Mouse (Mus musculus): ENCODE measurements at regions not wholly inside any gene's neighbourhood (a gene's known extent, or its start where the extent isn't known, plus 50 kb on each side); places are given as distances from the start of the nearest gene placed in this dataset.

DNA sequence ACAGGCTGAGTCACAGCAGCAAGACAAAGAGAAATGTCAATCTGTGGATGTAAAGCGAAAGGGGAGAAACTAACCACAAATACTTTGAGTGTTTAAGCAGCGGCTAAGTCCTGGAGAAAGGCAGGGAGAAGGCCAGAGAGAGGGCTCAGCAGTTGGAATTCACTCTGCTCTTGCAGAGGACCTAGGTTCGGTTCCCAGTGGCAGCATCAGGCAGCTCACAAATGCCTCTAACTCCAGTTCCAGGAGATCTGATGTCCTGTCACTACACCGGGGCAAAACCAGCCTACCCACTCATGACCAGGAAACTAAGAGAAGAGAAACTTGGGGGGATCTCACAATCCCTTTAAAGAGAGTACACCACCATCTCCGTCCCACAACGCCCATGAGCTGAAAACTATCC lies 188.2 kb downstream of the 3100002H09Rik start:
- H3K9ac ChIP-seq (ENCODE audit: low read depth, low read length), result no peak overlapping the region
- no peak overlapping the region for H3K27ac ChIP-seq
- H3K4me3 ChIP-seq (replicated peaks; ENCODE audit: low read depth, low read length), result no peak overlapping the region
- TF ChIP-seq CTCF (IDR thresholded peaks at IDR 0.05; ENCODE audit: low read depth), result no peak
- no peak overlapping the region for H3K4me2 ChIP-seq (ENCODE audit: low read length)
- H3K36me3 ChIP-seq (ENCODE audit: insufficient read depth, low read length), result no peaks in the 10 kb centered on the region
- ATAC-seq (replicated peaks; ENCODE audit: low FRiP score, low read depth) (no peak), DNase-seq (ENCODE audit: low spot score) (no peak)
- H3K27me3 ChIP-seq (ENCODE audit: insufficient read depth, low read length), result no peaks in the 10 kb centered on the region
- 91% methylated on average over 6 of the region's 6 CpGs for WGBS
- no peaks in the 10 kb centered on the region for H3K4me1 ChIP-seq (replicated peaks; ENCODE audit: insufficient read depth, low read length)
- H3K9me3 ChIP-seq (replicated peaks; ENCODE audit: low read length), result no peaks in the 10 kb centered on the region

DNA sequence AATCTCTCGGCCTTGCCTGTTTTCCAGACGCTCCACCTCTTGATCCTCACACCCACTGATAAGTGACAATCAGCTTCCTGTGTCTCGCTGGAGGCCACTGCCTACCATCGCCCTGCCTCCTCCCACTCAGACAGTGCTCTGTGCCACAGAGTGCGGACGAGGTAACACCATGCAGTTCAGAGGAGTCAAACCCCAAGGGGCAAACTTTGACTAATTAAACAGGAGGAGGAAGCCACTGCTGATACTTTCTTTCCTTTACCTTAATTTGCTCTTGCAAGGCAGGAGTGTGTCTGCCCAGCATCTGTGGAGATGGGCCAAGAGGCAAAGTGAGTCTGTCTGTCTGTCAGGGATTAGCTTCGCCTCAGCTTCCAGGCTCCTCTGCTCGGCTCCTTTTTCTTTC lies 192.2 kb downstream of the 3100002H09Rik start:
- TF ChIP-seq CTCF (IDR thresholded peaks at IDR 0.05; ENCODE audit: low read depth), result no peak
- Histone ChIP-seq H3K4me2 (ENCODE audit: low read length) (no peak overlapping the region), H3K36me3 (ENCODE audit: insufficient read depth, low read length) (no peaks in the 10 kb centered on the region), H3K4me3 (replicated peaks; ENCODE audit: low read depth, low read length) (no peak overlapping the region), H3K9ac (ENCODE audit: low read depth, low read length) (no peak overlapping the region), H3K9me3 (replicated peaks; ENCODE audit: low read length) (no peaks in the 10 kb centered on the region), H3K27ac (no peak overlapping the region), H3K27me3 (ENCODE audit: insufficient read depth, low read length) (no peaks in the 10 kb centered on the region), H3K4me1 (replicated peaks; ENCODE audit: insufficient read depth, low read length) (no peaks in the 10 kb centered on the region)
- ATAC-seq (replicated peaks; ENCODE audit: low FRiP score, low read depth) (no peak), DNase-seq (ENCODE audit: low spot score) (no peak)
- 31% methylated on average over 8 of the region's 8 CpGs for WGBS

DNA sequence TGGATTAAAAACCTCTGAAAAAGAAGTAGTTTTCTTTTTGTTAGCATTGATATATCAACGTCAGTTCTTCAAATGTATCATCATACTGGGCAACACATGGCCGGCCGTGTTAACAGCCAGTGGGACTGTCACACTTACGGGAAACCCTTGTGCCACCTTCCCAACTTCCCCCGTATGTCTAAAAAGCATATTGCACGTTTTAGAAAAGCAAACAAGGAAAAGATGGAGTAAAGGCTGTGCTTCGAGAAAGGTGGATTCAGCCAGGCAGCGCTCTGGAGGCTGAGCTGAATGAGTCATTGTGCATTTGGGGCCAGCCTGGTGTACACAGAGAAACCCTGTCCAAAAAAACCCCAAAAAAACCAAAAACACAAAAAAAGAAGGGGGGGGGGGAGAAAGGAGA lies 193.4 kb downstream of the 3100002H09Rik start:
- DNase-seq (ENCODE audit: low spot score) (no peak), ATAC-seq (replicated peaks; ENCODE audit: low FRiP score, low read depth) (no peak)
- Histone ChIP-seq H3K27ac (no peak overlapping the region), H3K4me1 (replicated peaks; ENCODE audit: insufficient read depth, low read length) (no peaks in the 10 kb centered on the region), H3K27me3 (ENCODE audit: insufficient read depth, low read length) (no peaks in the 10 kb centered on the region), H3K4me2 (ENCODE audit: low read length) (no peak overlapping the region), H3K9me3 (replicated peaks; ENCODE audit: low read length) (no peaks in the 10 kb centered on the region), H3K4me3 (replicated peaks; ENCODE audit: low read depth, low read length) (no peak overlapping the region), H3K36me3 (ENCODE audit: insufficient read depth, low read length) (no peaks in the 10 kb centered on the region), H3K9ac (ENCODE audit: low read depth, low read length) (no peak overlapping the region)
- 84% methylated on average over 8 of the region's 8 CpGs for WGBS
- TF ChIP-seq CTCF (IDR thresholded peaks at IDR 0.05; ENCODE audit: low read depth), result no peak

DNA sequence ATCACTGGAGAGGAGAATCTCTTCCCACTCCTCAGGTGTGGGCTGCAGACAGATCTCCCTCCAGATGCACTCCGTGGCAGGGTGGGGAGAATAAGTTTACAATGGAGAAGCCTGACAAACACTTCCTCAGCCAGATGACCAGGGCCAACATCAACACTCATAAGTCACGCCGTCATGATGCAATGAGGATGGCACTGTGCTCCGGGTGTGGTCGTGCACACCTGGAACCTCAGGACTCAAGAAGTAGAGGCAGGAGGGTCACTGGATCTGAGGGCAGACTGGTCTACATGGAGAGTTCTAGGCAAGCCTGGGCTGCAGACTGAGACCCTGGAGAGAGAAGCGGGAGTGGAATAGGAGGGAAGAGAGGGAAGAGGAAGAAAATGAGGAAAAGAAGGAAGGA lies 194.3 kb downstream of the 3100002H09Rik start:
- 89% methylated on average over 6 of the region's 6 CpGs for WGBS
- DNase-seq (ENCODE audit: low spot score), result no peak
- Histone ChIP-seq H3K4me2 (ENCODE audit: low read length) (no peak overlapping the region), H3K9me3 (replicated peaks; ENCODE audit: low read length) (no peaks in the 10 kb centered on the region), H3K9ac (ENCODE audit: low read depth, low read length) (no peak overlapping the region), H3K36me3 (ENCODE audit: insufficient read depth, low read length) (no peaks in the 10 kb centered on the region), H3K4me1 (replicated peaks; ENCODE audit: insufficient read depth, low read length) (no peaks in the 10 kb centered on the region), H3K27me3 (ENCODE audit: insufficient read depth, low read length) (no peaks in the 10 kb centered on the region), H3K4me3 (replicated peaks; ENCODE audit: low read depth, low read length) (no peak overlapping the region), H3K27ac (no peak overlapping the region)
- TF ChIP-seq CTCF (IDR thresholded peaks at IDR 0.05; ENCODE audit: low read depth), result no peak
- ATAC-seq (replicated peaks; ENCODE audit: low FRiP score, low read depth), result no peak

DNA sequence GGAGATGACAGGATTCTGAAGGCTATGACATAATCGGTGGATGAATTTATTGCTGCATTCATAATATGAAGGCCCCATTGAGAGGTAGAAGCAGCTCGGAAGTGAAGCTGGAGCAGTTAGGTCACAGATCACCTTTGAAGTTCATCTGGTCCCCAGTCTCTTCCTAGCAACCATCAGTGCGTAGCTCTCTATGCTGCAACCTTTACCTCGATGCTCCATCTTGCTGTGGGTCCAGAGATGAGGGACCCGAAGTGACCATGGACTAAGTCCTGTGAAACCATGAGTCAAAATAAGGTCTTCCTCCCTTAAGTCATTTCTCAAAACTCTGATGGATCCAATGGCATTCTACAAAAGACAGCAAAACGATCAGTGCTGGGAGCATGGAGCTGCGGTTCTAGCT lies 196.2 kb downstream of the 3100002H09Rik start:
- Histone ChIP-seq H3K9me3 (replicated peaks; ENCODE audit: low read length) (no peaks in the 10 kb centered on the region), H3K27me3 (ENCODE audit: insufficient read depth, low read length) (no peaks in the 10 kb centered on the region)

DNA sequence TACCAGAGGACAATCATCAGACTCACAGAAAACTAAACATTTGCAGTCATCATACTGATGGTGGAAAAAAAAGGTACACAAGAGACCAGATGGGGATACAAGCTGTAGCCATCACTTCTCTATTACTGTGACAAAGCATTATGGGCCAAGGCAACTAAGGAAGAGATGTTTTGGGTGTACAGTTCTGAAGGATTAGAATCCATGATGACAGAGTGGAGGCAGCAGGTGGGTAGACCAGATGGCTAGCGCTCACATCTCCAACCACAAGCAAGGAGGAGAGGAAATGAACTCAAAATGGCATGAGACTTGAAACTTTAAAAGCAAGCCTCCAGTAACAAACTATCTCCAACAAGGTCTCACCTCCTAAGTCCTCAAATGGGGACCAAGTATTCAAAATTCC lies 201.3 kb downstream of the 3100002H09Rik start:
- Histone ChIP-seq H3K27ac (no peak overlapping the region), H3K9ac (ENCODE audit: low read depth, low read length) (no peak overlapping the region), H3K4me2 (ENCODE audit: low read length) (no peak overlapping the region), H3K4me1 (replicated peaks; ENCODE audit: insufficient read depth, low read length) (no peaks in the 10 kb centered on the region), H3K4me3 (replicated peaks; ENCODE audit: low read depth, low read length) (no peak overlapping the region), H3K27me3 (ENCODE audit: insufficient read depth, low read length) (no peaks in the 10 kb centered on the region), H3K9me3 (replicated peaks; ENCODE audit: low read length) (no peaks in the 10 kb centered on the region), H3K36me3 (ENCODE audit: insufficient read depth, low read length) (no peaks in the 10 kb centered on the region)
- 100% methylated on average over 1 of the region's 1 CpGs for WGBS
- DNase-seq (ENCODE audit: low spot score) (no peak), ATAC-seq (replicated peaks; ENCODE audit: low FRiP score, low read depth) (no peak)
- no peak for TF ChIP-seq CTCF (IDR thresholded peaks at IDR 0.05; ENCODE audit: low read depth)

More for the DNA sequence above, 196.2 kb downstream of the 3100002H09Rik start:
- no peak overlapping the region for H3K9ac ChIP-seq (ENCODE audit: low read depth, low read length)
- no peaks in the 10 kb centered on the region for H3K4me1 ChIP-seq (replicated peaks; ENCODE audit: insufficient read depth, low read length)
- DNase-seq (ENCODE audit: low spot score) (no peak), ATAC-seq (replicated peaks; ENCODE audit: low FRiP score, low read depth) (no peak)
- no peak overlapping the region for H3K4me2 ChIP-seq (ENCODE audit: low read length)
- 87% methylated on average over 7 of the region's 7 CpGs for WGBS
- no peak overlapping the region for H3K27ac ChIP-seq
- no peaks in the 10 kb centered on the region for H3K36me3 ChIP-seq (ENCODE audit: insufficient read depth, low read length)
- H3K4me3 ChIP-seq (replicated peaks; ENCODE audit: low read depth, low read length), result no peak overlapping the region
- TF ChIP-seq CTCF (IDR thresholded peaks at IDR 0.05; ENCODE audit: low read depth), result no peak

DNA sequence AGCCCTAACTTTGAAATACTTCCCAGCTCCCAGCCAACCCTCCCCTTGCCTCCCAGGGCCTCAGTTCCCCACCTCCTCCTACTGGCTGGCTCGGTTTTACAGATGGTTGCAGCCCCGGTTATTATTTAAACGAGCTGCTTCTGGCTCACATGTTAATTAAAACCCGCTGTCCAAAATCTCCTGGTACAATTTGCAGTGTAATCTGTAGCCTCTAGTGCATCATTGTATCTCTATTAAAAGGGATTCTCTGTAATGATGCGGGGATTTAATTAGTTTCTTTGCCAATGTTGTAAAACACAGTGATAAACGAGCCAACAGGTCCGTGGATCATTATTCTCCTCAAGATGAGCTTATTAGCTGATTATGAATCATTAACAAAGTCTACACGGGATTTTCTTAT lies 208.5 kb downstream of the 3100002H09Rik start:
- no peak for TF ChIP-seq CTCF (IDR thresholded peaks at IDR 0.05; ENCODE audit: low read depth)
- H3K36me3 ChIP-seq (ENCODE audit: insufficient read depth, low read length), result no peaks in the 10 kb centered on the region
- H3K27ac ChIP-seq, result no peak overlapping the region
- H3K9ac ChIP-seq (ENCODE audit: low read depth, low read length), result no peak overlapping the region
- no peak overlapping the region for H3K4me3 ChIP-seq (replicated peaks; ENCODE audit: low read depth, low read length)
- 0 out of 2 replicates have a peak, but pooled peaks cover 3% of the 10 kb centered on the region for H3K4me1 ChIP-seq (replicated peaks; ENCODE audit: insufficient read depth, low read length)
- ATAC-seq (replicated peaks; ENCODE audit: low FRiP score, low read depth), result no peak
- H3K4me2 ChIP-seq (ENCODE audit: low read length), result no peak overlapping the region
- DNase-seq (ENCODE audit: low spot score), result no peak
- H3K9me3 ChIP-seq (replicated peaks; ENCODE audit: low read length), result no peaks in the 10 kb centered on the region
- H3K27me3 ChIP-seq (ENCODE audit: insufficient read depth, low read length), result no peaks in the 10 kb centered on the region; the same call in 1 of the 2 replicates
- WGBS, result 48% methylated on average over 8 of the region's 8 CpGs

Data from kidney, postnatal 0 days (tissue).